Mouse (Mus musculus): ENCODE data around the gene Mtmr1. TPM values are rescaled to one million over a fixed set of nuclear protein-coding genes. Genes with fewer than 3 reads are reported as not detected.

Gene Mtmr1
- polyA plus RNA-seq, 1 experiment, result 7.7 TPM

- H3ac ChIP-seq (ENCODE audit: control insufficient read depth, insufficient read length), result no peak overlapping the region
- H3K36me3 ChIP-seq (ENCODE audit: control insufficient read depth, insufficient read depth), result no peaks in the 10 kb centered on the region
- H3K79me2 ChIP-seq (ENCODE audit: control insufficient read depth, insufficient read depth), result no peaks in the 10 kb centered on the region
- no peaks in the 10 kb centered on the region for H3K27me3 ChIP-seq (ENCODE audit: control insufficient read depth, insufficient read depth, insufficient read length)
- H3K4me3 ChIP-seq, result no peak overlapping the region
- no peak overlapping the region for H3K4me2 ChIP-seq (ENCODE audit: low read depth)
- TF ChIP-seq CEBPB (IDR thresholded peaks at IDR 0.05; ENCODE audit: insufficient read depth, poor library complexity, severe bottlenecking) (no peak), TCF3 (IDR thresholded peaks at IDR 0.05; ENCODE audit: insufficient read length, low read depth) (no peak), POLR2AphosphoS2 (IDR thresholded peaks at IDR 0.05; ENCODE audit: insufficient read length, low read depth) (no peak), USF1 (IDR thresholded peaks at IDR 0.05; ENCODE audit: low read depth) (no peak), SRF (IDR thresholded peaks at IDR 0.05; ENCODE audit: control insufficient read depth, insufficient read length, low read depth) (no peak), MYOG (IDR thresholded peaks at IDR 0.05; ENCODE audit: control insufficient read depth in 1 of 3, insufficient read depth in 1 of 3, insufficient read length in 2 of 3, low read depth in 2 of 3) (no peak), REST (IDR thresholded peaks at IDR 0.05; ENCODE audit: insufficient read depth, insufficient read length) (no peak), E2F4 (IDR thresholded peaks at IDR 0.05; ENCODE audit: insufficient read depth) (no peak), TCF12 (IDR thresholded peaks at IDR 0.05; ENCODE audit: insufficient read depth, poor library complexity, severe bottlenecking) (no peak), POLR2A (IDR thresholded peaks at IDR 0.05; ENCODE audit: insufficient read length, low read depth) (no peak), MYOD1 (IDR thresholded peaks at IDR 0.05; ENCODE audit: control insufficient read depth in 1 of 3, insufficient read length in 2 of 3, low read depth in 2 of 3) (no peak), MAX (IDR thresholded peaks at IDR 0.05; ENCODE audit: low read depth) (no peak)
Measured at GRCm38 (mm10) chrX:71381571-71381970, 17.0 kb downstream of the Mtmr1 start.

GRCm38 (mm10) chrX:71396326-71396725, 31.8 kb downstream of the Mtmr1 start:
- Histone ChIP-seq H3K4me3 (no peak overlapping the region), H3K4me2 (ENCODE audit: low read depth) (no peak overlapping the region), H3ac (ENCODE audit: control insufficient read depth, insufficient read length) (no peak overlapping the region), H3K36me3 (ENCODE audit: control insufficient read depth, insufficient read depth) (no peaks in the 10 kb centered on the region), H3K27me3 (ENCODE audit: control insufficient read depth, insufficient read depth, insufficient read length) (no peaks in the 10 kb centered on the region), H3K79me2 (ENCODE audit: control insufficient read depth, insufficient read depth) (no peaks in the 10 kb centered on the region)
- TF ChIP-seq SRF (IDR thresholded peaks at IDR 0.05; ENCODE audit: control insufficient read depth, insufficient read length, low read depth), result no peak
- no peak for TF ChIP-seq CEBPB (IDR thresholded peaks at IDR 0.05; ENCODE audit: insufficient read depth, poor library complexity, severe bottlenecking)

GRCm38 (mm10) chrX:71406290-71406689, 41.7 kb downstream of the Mtmr1 start:
- Histone ChIP-seq H3K79me2 (ENCODE audit: control insufficient read depth, insufficient read depth) (no peaks in the 10 kb centered on the region), H3K27me3 (ENCODE audit: control insufficient read depth, insufficient read depth, insufficient read length) (no peaks in the 10 kb centered on the region), H3K36me3 (ENCODE audit: control insufficient read depth, insufficient read depth) (no peaks in the 10 kb centered on the region), H3K4me2 (ENCODE audit: low read depth) (no peak overlapping the region), H3ac (ENCODE audit: control insufficient read depth, insufficient read length) (no peak overlapping the region), H3K4me3 (no peak overlapping the region)
- TF ChIP-seq TCF3 (IDR thresholded peaks at IDR 0.05; ENCODE audit: insufficient read length, low read depth), result no peak
- no peak for TF ChIP-seq CEBPB (IDR thresholded peaks at IDR 0.05; ENCODE audit: insufficient read depth, poor library complexity, severe bottlenecking)
- no peak for TF ChIP-seq USF1 (IDR thresholded peaks at IDR 0.05; ENCODE audit: low read depth)
- TF ChIP-seq MYOG (IDR thresholded peaks at IDR 0.05; ENCODE audit: control insufficient read depth in 1 of 3, insufficient read depth in 1 of 3, insufficient read length in 2 of 3, low read depth in 2 of 3), result no peak
- TF ChIP-seq POLR2AphosphoS2 (IDR thresholded peaks at IDR 0.05; ENCODE audit: insufficient read length, low read depth), result no peak
- no peak for TF ChIP-seq TCF12 (IDR thresholded peaks at IDR 0.05; ENCODE audit: insufficient read depth, poor library complexity, severe bottlenecking)
- TF ChIP-seq REST (IDR thresholded peaks at IDR 0.05; ENCODE audit: insufficient read depth, insufficient read length), result no peak
- TF ChIP-seq MYOD1 (IDR thresholded peaks at IDR 0.05; ENCODE audit: control insufficient read depth in 1 of 3, insufficient read length in 2 of 3, low read depth in 2 of 3), result no peak
- TF ChIP-seq SRF (IDR thresholded peaks at IDR 0.05; ENCODE audit: control insufficient read depth, insufficient read length, low read depth), result no peak

- H3K27me3 ChIP-seq (ENCODE audit: control insufficient read depth, insufficient read depth, insufficient read length), result no peaks in the 10 kb centered on the region
- H3K4me3 ChIP-seq, result no peak overlapping the region
- H3ac ChIP-seq (ENCODE audit: control insufficient read depth, insufficient read length), result no peak overlapping the region
- H3K79me2 ChIP-seq (ENCODE audit: control insufficient read depth, insufficient read depth), result no peaks in the 10 kb centered on the region
- H3K36me3 ChIP-seq (ENCODE audit: control insufficient read depth, insufficient read depth), result no peaks in the 10 kb centered on the region
- H3K4me2 ChIP-seq (ENCODE audit: low read depth), result no peak overlapping the region
- TF ChIP-seq TCF12 (IDR thresholded peaks at IDR 0.05; ENCODE audit: insufficient read depth, poor library complexity, severe bottlenecking) (no peak), CEBPB (IDR thresholded peaks at IDR 0.05; ENCODE audit: insufficient read depth, poor library complexity, severe bottlenecking) (no peak), POLR2A (IDR thresholded peaks at IDR 0.05; ENCODE audit: insufficient read length, low read depth) (no peak), TCF3 (IDR thresholded peaks at IDR 0.05; ENCODE audit: insufficient read length, low read depth) (no peak), MYOG (IDR thresholded peaks at IDR 0.05; ENCODE audit: control insufficient read depth in 1 of 3, insufficient read depth in 1 of 3, insufficient read length in 2 of 3, low read depth in 2 of 3) (no peak), SRF (IDR thresholded peaks at IDR 0.05; ENCODE audit: control insufficient read depth, insufficient read length, low read depth) (no peak), USF1 (IDR thresholded peaks at IDR 0.05; ENCODE audit: low read depth) (no peak), MAX (IDR thresholded peaks at IDR 0.05; ENCODE audit: low read depth) (no peak), REST (IDR thresholded peaks at IDR 0.05; ENCODE audit: insufficient read depth, insufficient read length) (no peak), E2F4 (IDR thresholded peaks at IDR 0.05; ENCODE audit: insufficient read depth) (no peak), MYOD1 (IDR thresholded peaks at IDR 0.05; ENCODE audit: control insufficient read depth in 1 of 3, insufficient read length in 2 of 3, low read depth in 2 of 3) (no peak), POLR2AphosphoS2 (IDR thresholded peaks at IDR 0.05; ENCODE audit: insufficient read length, low read depth) (no peak)
Measured at GRCm38 (mm10) chrX:71408386-71408785, 43.8 kb downstream of the Mtmr1 start.

GRCm38 (mm10) chrX:71412776-71413175, 48.2 kb downstream of the Mtmr1 start:
- Histone ChIP-seq H3K4me3 (no peak overlapping the region), H3K79me2 (ENCODE audit: control insufficient read depth, insufficient read depth) (no peaks in the 10 kb centered on the region), H3K27me3 (ENCODE audit: control insufficient read depth, insufficient read depth, insufficient read length) (no peaks in the 10 kb centered on the region), H3K36me3 (ENCODE audit: control insufficient read depth, insufficient read depth) (peaks cover 5% of the 10 kb centered on the region), H3K4me2 (ENCODE audit: low read depth) (no peak overlapping the region), H3ac (ENCODE audit: control insufficient read depth, insufficient read length) (no peak overlapping the region)
- TF ChIP-seq REST (IDR thresholded peaks at IDR 0.05; ENCODE audit: insufficient read depth, insufficient read length) (no peak), POLR2AphosphoS2 (IDR thresholded peaks at IDR 0.05; ENCODE audit: insufficient read length, low read depth) (no peak), E2F4 (IDR thresholded peaks at IDR 0.05; ENCODE audit: insufficient read depth) (no peak), USF1 (IDR thresholded peaks at IDR 0.05; ENCODE audit: low read depth) (no peak), SRF (IDR thresholded peaks at IDR 0.05; ENCODE audit: control insufficient read depth, insufficient read length, low read depth) (no peak), POLR2A (IDR thresholded peaks at IDR 0.05; ENCODE audit: insufficient read length, low read depth) (no peak), TCF12 (IDR thresholded peaks at IDR 0.05; ENCODE audit: insufficient read depth, poor library complexity, severe bottlenecking) (no peak), MYOD1 (IDR thresholded peaks at IDR 0.05; ENCODE audit: control insufficient read depth in 1 of 3, insufficient read length in 2 of 3, low read depth in 2 of 3) (no peak), TCF3 (IDR thresholded peaks at IDR 0.05; ENCODE audit: insufficient read length, low read depth) (no peak)

All from myocyte (in vitro differentiated cells).